Mouse (Mus musculus) urinary bladder, postnatal 36 days (tissue): ENCODE results near the gene Itga10.
"Not testable (repeated sequence)": the region's sequence is repeated elsewhere in the genome, so short reads cannot be mapped to it uniquely, and the experiment has no call there.

ENCODE experiments used
- DNase-seq, 2 experiments: peaks; one replicate each; pipeline ENCODE4 v3.0.0; 2022; ENCODE audit warnings: low spot score in 2 of 2, mixed read lengths in 1 of 2

Gene Itga10

DNA sequence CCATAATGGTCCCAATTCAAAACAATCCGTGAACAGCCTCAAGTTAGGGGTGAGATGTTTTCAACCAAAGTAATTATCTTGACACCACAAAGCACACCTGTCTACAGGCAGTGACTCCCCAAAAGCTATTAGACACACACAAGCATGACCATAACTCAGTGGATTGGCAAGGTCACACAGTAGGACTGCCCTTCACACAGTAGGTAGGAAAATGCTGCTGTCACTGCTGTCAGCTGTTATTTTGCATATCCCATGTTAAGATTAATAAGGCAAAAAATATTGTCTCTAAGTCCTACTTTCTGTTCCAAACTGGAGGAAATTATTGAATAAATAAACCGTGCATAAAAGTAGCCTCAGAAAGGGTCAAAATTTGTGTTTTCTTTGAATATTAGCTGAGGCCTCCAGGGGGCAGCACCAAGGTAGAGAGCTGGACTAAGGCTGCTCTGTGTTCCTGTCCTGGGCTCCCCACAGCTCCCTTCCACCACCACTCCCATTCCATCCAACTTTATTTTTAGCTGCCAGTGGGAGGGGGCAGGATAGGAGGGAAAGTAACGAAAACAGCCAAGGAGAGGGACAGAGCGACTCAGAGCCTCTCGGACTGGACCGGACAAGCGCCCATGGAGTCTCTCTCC, at the start of gene Itga10:
Gene Itga10, plus strand, starts transcription at position 567 of the 632 bp plus-strand sequence.
- peak in 1 of 2 experiments; percentile 26 for DNase-seq

DNA sequence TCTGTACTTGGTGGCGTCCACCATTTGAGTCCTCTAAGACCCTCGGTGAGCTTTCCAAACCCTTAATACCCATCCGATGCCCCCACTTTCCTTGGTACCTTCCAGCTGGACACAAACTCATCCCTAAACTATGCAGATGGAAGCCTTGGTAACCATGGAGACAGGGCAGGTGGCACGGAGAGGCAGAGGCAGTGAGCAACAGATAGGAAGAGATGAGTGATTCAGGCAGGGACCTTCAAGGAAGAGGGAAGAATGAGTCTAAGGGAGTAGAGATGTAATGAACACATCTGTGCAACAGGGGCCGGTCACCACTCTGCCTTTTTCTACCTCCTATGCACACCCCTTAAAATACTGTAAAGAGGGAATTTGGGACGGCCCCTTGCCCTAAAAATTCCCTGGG, 49.7 kb upstream of the Itga10 start:
- no peak for DNase-seq

DNA sequence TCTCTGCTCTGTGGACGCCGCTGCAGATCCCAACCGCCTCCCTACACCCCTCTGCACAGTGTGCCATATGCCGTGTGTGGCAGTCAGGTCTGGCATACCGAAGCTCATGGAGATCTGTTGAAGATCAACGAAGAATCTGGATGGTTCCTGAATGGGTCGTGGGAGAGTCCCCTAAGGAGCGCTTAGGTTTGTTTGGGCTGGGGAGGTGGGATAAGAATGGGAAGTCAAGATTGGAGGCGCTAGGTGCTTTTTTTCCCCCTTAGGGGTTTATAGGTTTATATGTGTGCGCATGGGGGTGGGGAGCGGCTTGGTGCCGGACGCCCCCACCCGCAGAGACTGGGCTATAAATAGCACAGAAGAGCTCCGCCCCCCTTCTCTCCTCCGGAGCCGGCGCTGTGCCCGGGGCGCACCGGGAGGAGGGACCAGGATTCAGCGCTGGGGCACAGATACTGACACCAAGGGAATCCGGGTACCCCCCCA, 49.1 kb upstream of the Itga10 start, which contains the start of gene Ankrd34a:
Gene Ankrd34a, plus strand, starts transcription at position 409 of the 480 bp plus-strand sequence.
- DNase-seq: no peak

DNA sequence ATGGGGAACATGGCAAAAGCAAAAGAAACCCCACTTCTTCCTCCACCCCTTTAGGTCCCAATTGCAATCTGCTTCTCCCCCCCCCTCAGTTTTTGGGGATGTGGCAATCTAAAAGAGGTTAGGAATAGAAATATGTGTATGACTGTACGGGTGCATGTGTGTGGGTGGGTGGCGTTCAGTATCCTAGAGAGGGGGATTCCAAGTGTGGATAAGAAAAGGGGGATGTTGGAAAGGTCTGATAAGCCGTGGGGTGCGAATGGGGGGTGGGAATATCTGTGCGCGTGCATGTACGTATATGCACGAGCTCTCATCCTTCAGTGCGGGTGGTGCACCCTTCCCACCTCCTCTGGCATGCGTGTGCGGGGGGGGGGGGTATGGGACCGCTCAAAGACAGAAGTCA, 48.5 kb upstream of the Itga10 start:
- DNase-seq: no peak

DNA sequence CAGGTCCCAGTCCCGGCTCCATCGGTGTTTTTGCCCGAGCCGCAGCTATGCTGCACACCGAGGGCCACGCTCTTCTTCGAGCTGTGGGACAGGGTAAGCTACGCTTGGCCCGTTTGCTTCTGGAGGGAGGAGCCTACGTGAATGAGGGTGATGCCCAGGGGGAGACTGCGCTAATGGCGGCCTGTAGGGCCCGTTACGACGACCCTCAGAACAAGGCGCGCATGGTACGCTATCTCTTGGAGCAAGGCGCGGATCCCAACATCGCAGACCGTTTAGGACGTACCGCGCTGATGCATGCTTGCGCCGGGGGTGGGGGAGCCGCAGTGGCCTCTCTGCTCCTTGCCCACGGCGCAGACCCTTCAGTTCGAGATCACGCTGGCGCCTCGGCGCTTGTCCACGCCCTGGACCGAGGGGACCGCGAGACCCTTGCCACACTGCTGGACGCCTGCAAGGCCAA, 47.9 kb upstream of the Itga10 start:
- no peak for DNase-seq

DNA sequence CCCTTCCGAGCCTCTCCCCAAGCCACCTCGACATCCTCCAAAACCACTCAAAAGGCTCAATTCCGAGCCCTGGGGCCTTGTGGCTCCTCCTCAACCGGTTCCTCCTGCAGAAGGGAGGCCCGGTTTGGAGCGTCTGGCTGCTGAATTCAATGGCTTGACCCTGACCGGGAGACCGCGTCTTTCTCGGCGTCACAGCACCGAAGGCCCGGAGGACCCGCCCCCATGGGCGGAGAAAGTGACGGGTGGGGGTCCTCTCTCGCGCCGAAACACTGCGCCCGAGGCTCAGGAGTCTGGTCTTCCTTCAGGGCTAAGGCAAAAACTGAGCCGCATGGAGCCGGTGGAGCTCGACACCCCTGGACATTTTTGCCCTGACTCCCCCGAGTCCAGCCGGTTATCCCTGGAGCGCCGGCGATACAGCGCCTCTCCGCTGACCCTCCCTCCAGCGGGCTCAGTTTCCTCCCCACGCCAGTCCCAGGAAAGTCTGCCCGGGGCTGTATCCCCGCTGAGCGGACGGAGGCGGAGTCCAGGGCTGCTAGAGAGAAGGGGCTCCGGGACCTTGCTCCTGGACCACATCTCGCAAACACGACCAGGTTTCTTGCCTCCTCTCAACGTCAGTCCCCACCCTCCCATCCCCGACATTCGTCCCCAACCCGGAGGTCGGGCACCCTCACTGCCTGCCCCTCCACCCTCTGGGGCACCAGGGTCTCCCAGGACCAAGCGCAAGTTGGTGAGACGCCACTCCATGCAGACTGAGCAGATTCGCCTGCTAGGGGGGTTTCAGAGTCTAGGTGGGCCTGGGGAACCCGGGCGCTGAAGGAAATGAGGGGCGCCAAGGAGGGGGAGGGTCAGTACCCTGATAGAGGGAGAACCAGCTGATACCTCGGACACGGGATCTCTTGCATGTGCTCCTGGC, 47.0 kb upstream of the Itga10 start:
- peak in 1 of 2 experiments; percentile 68 for DNase-seq

DNA sequence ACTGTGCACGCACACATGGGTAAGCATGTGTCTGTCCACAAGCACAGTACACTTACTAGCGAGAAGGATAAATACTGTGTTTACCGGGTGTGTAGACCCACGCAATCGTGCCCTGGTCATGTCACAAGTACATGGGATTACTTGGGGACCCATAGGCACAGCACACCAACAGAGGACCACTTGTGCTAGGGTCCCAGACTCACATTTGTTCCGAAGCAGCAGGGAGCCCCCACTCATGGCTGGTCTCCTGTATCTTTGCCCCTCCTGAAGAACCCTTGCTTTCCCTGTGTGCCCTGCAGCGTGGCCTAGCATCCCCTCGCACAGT, 46.4 kb upstream of the Itga10 start:
- DNase-seq: no peak

DNA sequence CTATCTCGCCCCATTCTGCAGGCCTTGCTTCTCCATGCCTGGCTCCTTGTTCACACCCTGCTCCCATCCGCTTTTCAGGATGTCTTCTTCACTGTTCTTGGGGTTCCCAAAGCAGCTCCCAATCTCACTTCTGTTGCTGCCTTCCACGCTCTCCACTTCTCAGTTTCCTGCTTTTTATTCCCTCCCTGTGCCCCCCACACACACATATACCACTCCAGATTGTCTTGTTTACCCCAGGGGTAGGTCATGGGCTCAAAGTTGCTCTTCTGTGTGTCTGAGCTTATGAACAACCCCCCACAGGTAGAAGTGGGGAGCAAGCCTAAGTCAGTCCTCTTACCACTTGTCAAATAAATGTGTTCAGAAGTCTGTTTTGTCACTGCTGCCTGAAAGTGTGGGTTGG, 46.0 kb upstream of the Itga10 start:
- no peak for DNase-seq

DNA sequence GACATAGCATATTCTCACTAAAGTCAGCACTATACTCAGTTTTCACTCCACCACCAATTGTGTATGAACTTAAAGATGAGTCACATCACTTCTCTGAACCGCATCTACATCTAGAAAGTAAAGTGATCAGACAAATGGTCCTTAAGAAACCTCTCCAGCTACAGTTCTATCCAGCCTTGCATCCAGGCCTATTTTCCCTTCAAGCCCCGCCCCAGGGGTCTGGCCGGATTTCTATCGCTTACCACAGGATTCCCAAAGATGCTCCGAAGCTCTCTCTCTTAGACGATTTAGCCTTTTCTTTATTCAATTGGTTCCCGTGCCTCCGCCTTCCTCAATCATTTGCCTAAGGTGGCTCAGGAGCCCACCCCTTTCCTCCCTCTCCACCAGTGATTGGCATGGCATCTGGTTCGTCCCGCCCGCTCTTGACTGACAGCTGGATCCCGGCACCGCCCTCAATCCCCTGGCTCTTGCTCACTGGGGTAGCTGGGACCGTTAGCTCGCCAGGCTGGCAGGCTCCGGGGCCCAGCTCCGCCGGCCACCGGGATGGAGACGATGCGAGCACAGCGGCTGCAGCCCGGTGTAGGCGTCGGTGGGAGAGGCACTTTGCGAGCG, 44.6 kb upstream of the Itga10 start, which contains the start of gene Lix1l:
Gene Lix1l, plus strand, starts transcription at position 511 of the 612 bp plus-strand sequence.
- peak; percentile 85 to 92 for DNase-seq

DNA sequence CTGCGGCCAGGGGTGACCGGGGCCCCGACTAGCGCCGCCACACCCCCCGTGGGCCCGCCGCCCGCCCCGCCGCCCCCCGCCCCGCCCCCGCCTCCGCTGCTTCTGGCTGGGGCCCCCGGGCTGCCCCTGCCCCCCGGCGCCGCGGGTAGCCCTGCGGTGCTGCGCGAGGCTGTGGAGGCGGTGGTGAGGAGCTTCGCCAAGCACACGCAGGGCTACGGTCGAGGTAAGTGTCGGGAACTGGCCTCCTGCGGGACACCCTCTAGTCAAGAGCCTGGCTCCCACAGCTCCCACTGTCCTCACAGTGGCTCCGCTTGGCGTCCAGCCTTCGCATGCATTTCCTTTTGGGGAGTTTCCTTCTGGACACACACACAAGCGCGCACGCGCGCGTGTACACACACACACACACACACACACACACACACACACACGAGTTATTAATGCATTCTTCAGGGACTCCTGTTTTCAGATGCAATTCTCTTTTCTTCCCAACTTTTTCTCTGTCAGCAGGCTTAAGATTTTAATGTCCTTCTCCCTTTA, 44.1 kb upstream of the Itga10 start:
- DNase-seq: peak; percentile 42 to 72

DNA sequence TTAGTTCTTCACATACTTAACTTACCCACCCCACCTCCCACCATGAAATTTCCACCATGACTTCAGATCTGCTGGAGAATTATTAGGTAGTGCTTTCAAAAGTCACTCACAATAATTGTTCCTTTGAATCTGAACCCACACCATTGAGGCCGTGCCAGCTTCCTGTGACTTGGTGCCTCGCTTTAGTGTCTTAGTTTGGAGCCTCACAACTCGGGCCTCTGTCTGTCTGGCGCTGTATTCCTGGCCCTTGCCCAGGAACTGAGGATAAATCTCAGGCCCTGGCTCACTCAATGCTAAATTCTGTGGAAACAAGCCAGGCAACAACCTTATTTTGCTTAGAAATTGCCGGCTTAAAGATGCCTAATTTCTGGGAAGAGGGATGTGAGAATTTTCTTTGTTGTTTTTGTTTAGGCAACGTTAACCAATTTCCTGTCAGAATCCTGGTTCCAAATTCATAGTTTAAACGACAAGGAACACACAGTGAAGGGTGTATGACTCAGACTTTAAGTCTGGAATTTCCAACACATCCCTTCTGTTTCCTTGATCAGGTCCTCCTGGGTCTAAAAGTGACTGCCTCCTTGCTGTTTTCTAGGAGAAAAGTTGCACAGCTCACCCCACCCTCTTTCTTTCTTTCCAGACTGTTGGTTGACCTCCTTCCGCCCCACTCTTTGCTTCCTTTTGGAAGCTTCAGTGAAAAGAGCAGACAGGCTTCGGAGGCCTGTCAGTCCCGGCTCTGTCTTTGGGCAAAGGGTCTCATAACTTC, 43.3 kb upstream of the Itga10 start:
- DNase-seq: no peak

DNA sequence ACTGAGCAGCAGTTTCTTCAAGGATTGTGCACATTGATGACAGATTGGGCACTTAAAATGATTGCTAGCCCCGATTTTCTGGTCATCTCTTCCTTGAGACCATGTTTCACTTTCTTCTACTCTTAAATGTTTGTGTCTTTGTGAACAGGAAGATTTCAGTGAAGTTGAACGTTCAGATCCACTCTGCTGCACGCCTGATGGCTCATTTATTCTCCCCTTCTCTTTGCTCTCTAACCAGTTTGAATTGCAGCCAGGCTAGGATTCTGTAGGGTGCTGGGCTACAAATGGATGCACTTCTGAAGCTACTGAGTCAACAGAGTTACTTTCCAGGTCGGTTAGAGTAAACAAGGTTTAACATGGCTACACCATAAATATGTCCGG, 42.7 kb upstream of the Itga10 start:
- DNase-seq: no peak

DNA sequence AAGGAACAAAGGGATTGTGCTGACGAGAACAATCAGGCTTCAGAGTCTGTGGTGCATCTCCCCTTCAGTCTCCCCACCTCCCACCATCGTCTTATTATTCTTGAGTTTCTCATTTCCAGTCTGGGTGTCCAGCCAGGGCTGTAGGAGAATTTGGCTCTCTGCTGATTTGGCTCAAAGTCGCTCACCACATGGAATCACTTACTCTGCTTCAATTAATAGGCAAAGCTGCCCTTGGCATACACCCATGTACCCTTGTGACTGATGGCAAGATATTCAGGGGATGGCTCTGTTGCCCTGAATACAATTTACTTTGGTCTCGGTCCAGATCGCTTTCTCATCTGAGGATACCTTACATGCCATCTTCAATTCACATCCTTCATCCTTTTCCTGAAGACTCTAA, 42.1 kb upstream of the Itga10 start:
- DNase-seq: no peak

DNA sequence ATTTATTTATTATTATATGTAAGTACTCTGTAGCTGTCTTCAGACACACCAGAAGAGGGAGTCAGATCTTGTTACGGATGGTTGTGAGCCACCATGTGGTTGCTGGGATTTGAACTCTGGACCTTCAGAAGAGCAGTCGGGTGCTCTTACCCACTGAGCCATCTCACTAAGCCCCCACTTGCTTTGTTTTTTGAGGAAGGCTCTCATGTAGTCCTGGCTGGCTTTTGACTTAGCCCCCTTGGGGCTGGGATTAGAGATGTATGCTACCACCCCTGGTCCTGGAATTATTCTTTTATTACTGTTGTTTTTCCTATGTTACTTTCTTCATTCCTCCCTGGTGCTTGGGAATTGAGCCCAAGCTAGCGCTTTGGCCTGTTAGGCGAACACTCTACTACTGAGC, 39.4 kb upstream of the Itga10 start:
- DNase-seq: not testable (repeated sequence)

DNA sequence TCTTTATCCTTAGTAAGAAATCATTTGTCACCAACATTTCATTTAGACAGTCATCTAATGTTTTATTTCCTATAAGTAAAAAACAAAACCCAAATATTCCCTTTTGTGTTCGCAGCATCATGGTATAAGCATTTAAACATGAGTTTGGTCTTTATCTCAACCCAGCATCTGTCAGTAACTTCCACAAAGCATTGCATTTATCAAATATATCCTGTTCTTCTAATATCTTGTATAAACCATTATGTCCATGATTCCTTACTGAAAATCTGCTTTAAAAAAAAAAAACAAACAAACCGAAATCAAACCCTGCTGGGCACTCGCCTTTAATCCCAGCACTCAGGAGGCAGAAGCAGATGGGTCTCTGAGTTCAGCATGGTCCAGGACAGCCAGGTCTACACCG, 38.8 kb upstream of the Itga10 start:
- DNase-seq: no peak

DNA sequence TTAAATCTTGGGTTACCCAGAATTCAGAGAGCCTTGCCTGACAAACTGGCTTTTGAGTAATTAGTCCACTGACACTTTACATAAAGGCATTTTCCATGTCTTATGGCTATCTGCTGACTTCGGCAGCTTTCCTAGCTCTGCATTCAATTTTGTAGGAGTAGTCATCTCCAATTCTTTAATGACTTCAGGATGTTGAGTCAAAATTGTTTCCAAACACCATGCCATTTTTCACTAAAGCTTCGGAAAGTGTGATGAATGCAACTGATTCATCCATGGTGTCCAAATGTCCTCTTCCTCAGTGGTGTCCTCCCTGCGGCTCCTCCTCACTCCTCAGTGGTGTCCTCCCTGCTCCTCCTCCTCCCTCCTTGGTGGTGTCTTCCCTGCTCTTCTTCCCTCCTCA, 27.4 kb upstream of the Itga10 start:
- no peak for DNase-seq

DNA sequence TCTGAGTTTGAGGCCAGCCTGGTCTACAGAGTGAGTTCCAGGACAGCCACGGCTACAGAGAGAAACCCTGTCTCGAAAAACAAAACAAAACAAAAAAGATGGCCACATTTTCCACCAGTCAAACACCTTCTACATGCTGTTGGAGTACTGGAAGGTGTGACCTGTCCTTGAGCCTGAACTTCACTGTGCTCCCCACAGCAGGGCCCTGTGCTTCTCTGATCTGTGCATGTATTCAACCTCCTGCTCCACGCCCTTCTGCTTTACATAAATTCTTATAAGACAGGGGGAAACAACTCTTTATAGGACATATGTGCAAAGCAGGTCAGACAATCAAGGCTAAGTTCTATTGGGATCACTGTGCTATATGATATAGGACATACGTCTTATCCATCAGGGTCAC, 22.2 kb upstream of the Itga10 start:
- no peak for DNase-seq

DNA sequence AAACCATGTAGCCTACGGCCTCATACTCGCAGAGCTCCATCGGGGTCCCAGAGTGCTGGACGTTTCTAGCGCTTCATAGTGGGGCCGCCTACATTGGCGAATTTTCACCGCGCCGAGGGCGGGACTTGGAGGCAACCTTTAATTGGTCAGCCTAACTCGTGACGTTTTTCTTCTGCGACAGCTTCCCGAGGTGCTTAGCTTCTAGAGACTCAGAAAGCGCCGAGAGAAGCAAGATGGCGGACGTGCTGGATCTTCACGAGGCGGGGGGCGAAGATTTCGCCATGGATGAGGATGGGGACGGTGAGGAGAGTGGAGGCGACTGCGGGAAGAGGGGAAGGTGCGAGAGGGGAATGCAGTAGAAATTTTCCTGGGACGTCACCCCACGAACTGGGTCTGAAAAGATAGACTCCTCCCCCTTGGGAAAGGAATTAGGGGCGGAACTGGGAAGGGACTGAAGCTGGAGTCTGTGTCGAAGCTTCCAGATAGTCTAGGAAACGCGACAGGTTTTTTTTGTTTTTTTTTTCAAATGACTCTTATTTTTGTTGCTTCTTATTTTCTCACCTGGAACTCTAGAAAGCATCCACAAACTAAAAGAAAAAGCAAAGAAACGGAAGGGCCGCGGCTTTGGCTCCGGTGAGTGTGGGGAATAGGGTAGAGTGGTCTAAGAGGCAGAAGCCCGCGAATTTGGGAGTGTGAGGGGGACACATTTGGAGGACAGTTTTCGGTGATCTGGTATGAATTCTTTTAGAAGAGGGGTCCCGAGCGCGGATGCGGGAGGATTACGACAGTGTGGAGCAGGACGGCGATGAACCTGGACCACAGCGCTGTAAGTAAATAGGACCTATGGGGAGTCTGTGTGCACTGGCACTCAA, 15.4 kb upstream of the Itga10 start, which contains the start of gene Rbm8a:
Gene Rbm8a, plus strand, starts transcription at position 205 of the 872 bp plus-strand sequence.
- DNase-seq: peak; percentile 94 to 95

DNA sequence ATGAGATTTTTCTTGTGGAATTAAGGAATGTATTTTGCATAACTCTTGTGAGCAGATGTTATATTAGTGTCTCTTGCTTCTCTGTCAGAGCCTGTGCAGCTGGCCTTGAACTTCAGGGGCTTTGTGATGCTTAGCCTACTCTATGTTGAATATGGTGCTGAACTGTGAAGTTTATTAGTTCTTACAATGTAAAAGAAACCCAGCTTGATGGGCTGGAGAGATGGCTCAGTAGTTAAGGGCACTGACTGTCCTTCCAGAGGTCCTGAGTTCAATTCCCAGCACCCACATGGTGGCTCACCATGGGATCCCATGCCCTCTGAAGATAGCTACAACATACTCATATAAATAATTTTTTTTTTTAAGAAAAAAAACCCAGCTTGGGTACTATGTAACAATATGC, 13.3 kb upstream of the Itga10 start:
- no peak for DNase-seq

DNA sequence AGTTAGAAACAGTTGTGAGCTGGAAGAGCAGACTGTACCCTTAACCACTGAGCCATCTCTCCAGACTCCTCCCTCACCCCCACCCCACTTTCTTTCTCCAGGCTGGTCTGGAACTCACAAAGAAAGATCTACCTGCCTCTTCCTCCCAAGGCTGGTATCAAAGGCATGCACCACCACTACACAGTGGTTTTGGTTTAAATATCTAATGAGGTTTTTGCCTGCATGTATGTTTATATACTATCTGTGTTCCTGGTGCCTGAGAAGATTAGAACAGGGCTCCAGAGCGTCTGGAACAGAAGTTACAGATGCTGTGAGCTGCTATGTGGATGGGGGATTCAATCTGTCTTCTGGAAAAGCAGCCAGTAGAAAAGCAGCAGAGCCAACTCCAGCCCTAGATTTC, 11.4 kb upstream of the Itga10 start:
- DNase-seq: no peak
